Mouse (Mus musculus) olfactory bulb, adult 2 months (tissue): ENCODE results near the gene Crebzf. TPM values are rescaled to one million over a fixed set of nuclear protein-coding genes. Genes with fewer than 3 reads are reported as not detected.

Source experiments
- H3K27ac ChIP-seq: fragments of 200-500 bp; 2 replicates; pipeline ENCODE4 v1.5.1; 2012; ENCODE audit warnings: low read depth, low read length; ENCODE audit not compliant: insufficient read depth
- H3K4me1 ChIP-seq: fragments of 200-500 bp; 2 replicates; pipeline ENCODE4 v1.6.1; 2012; ENCODE audit warnings: low read length; ENCODE audit not compliant: control insufficient read depth, insufficient read depth
- H3K4me3 ChIP-seq: fragments of 200-500 bp; 2 replicates; pipeline ENCODE4 v1.5.1; 2012; ENCODE audit warnings: mild to moderate bottlenecking, low read depth, low read length, moderate library complexity; ENCODE audit not compliant: insufficient read depth
- CTCF ChIP-seq: fragments of 200-500 bp; IDR thresholded peaks from 2 replicates; pipeline ENCODE4 v1.5.1; 2012; ENCODE audit warnings: low read depth, mild to moderate bottlenecking, low read length, moderate library complexity; ENCODE audit not compliant: insufficient read depth
- POLR2A ChIP-seq: fragments of 200-500 bp; IDR thresholded peaks from 2 replicates; pipeline ENCODE4 v1.6.1; 2012; ENCODE audit warnings: mild to moderate bottlenecking, low read depth, low read length, moderate library complexity; ENCODE audit not compliant: insufficient read depth
- WGBS: fragments of 180-500 bp; shearing (Covaris S2); methylation state at CpG from one replicate; pipeline ENCODE4 v1.1.7; 2018; 5-methylcytosine and 5-hydroxymethylcytosine counted together
- polyA plus RNA-seq: library from polyadenylated mRNA; stranded (reverse); fragments of >200 nt; gene quantifications from 2 replicates; pipeline ENCODE4 v1.2.4, GENCODE M21; 2012; ENCODE audit warnings: low replicate concordance; ENCODE audit not compliant: missing spikeins, insufficient read depth, insufficient read length

The Crebzf gene
- polyA plus RNA-seq, 1 experiment = not detected

GRCm38 (mm10) chr7:90443101-90444091, 867 bp downstream of the Crebzf start:
- Histone ChIP-seq H3K4me1 (no peaks in the 10 kb centered on the region), H3K27ac (peak overlapping the region; percentile 72), H3K4me3 (peak overlapping the region; percentile 82)
- WGBS = 1% methylated on average over 123 of the region's 123 CpGs
- TF ChIP-seq CTCF (no peak), POLR2A (no peak)

DNA sequence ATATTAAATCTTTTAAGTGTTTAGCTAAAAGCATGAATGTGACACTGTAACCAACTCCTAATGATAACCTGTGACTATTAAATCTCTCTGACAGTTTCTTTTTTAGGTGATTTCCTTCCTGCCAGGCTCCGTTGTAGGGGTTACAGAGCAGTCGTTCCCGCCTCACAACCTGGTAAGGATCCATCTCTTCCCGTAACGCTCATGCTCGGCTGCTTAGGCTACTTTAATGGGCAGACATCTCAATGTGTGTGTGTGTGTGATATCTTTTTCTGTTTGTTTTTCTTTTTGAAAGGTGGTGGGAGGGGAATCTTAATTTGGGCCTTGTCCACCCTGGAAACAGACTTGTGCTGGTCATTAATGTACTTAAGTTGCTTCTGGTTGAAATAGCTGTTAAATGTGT, 1.7 kb downstream of the Crebzf start:
- H3K4me3 ChIP-seq = peak overlapping the region; percentile 82
- WGBS = under 1% methylated on average over 6 of the region's 6 CpGs

DNA sequence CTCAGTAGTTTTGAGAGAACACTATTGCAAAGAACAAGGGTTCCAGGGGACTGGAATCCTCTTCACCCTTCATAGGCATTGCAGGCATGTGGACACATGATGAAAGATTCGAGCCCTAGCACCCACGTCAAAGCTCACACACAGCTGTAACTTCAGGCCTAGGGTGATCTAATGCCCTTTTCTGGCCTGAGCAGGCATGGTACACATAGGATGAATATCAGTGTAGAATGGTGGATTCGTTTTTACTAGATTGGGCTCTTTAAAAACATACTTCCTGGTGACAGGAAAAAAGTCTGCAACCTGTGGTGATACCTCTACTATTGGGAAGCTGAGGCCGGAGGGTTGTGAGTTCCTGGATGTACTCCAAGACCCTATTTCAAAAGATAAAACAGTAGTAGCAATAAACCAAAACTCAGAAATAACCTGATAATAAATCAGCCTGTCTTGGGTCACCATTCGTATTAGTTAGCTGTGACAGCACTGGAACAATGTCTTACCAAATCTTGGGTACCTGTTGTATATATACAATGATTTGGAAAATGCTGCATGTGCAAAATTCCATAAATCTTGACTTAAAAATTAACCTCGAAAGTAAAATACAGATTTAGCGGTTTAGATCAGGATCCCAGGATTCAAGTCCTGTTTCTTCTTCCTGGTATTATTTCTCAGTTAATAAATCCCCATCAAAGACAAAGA, 13.8 kb downstream of the Crebzf start:
- WGBS = 12% methylated on average over 7 of the region's 7 CpGs
- Histone ChIP-seq H3K4me1 (peaks cover 3% of the 10 kb centered on the region; the same call in 1 of the 2 replicates), H3K27ac (no peak overlapping the region), H3K4me3 (peak overlapping the region; percentile 70)
- TF ChIP-seq POLR2A = no peak
- no peak for TF ChIP-seq CTCF

More for the DNA sequence above, 1.7 kb downstream of the Crebzf start:
- Histone ChIP-seq H3K27ac (0 out of 2 replicates have a peak overlapping the region, but pooled peaks have one; percentile 7), H3K4me1 (no peaks in the 10 kb centered on the region)
- TF ChIP-seq POLR2A = no peak

GRCm38 (mm10) chr7:90456845-90457468, 14.4 kb downstream of the Crebzf start, which contains the start of gene Tmem126a:
Gene Tmem126a, minus strand, starts transcription at chr7:90457229.
- WGBS = under 1% methylated on average over 41 of the region's 41 CpGs
- H3K27ac ChIP-seq = peak within 1 kb of the TSS; percentile 72
- TF ChIP-seq POLR2A (no peak; the same call in none of the 2 replicates), CTCF (peak; percentile 60)
- peak within 1 kb of the TSS; percentile 70 for H3K4me3 ChIP-seq
- H3K4me1 ChIP-seq = peaks cover 3% of the 10 kb centered on the region; the same call in 1 of the 2 replicates

DNA sequence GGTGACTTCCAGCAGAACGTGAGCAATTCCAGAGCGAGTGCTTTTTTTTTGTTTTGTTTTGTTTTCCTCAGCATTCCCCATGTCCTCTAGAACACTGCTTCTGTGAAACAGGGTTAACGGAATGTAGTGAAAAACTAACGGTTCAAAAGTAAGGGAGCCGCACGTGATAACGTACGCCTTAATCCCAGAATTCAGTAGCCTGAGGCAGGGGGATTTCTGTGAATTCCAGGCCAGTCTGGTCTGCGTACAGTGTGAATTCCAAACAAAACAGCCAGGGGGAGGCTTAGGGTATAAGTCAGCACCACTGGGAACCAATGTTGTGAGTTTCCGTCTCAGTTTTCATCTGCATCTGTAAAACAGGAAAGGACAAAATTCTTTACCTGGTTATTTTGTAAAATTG, 15.0 kb downstream of the Crebzf start:
- Histone ChIP-seq H3K27ac (peak overlapping the region; percentile 72), H3K4me1 (peaks cover 3% of the 10 kb centered on the region; the same call in 1 of the 2 replicates), H3K4me3 (peak overlapping the region; percentile 70)
- WGBS = 2% methylated on average over 10 of the region's 10 CpGs
- no peak for TF ChIP-seq CTCF

- Histone ChIP-seq H3K4me3 (no peak overlapping the region), H3K27ac (no peak overlapping the region), H3K4me1 (peaks cover 3% of the 10 kb centered on the region; the same call in 1 of the 2 replicates)
- no peak for TF ChIP-seq CTCF
- TF ChIP-seq POLR2A = no peak
- 72% methylated on average over 10 of the region's 10 CpGs for WGBS
Measured at GRCm38 (mm10) chr7:90460330-90460729, 17.8 kb downstream of the Crebzf start.

GRCm38 (mm10) chr7:90460930-90461329, 18.4 kb downstream of the Crebzf start:
- Histone ChIP-seq H3K4me1 (peaks cover 3% of the 10 kb centered on the region; the same call in 1 of the 2 replicates), H3K27ac (no peak overlapping the region), H3K4me3 (no peak overlapping the region)
- 20% methylated on average over 14 of the region's 14 CpGs for WGBS
- no peak for TF ChIP-seq CTCF

DNA sequence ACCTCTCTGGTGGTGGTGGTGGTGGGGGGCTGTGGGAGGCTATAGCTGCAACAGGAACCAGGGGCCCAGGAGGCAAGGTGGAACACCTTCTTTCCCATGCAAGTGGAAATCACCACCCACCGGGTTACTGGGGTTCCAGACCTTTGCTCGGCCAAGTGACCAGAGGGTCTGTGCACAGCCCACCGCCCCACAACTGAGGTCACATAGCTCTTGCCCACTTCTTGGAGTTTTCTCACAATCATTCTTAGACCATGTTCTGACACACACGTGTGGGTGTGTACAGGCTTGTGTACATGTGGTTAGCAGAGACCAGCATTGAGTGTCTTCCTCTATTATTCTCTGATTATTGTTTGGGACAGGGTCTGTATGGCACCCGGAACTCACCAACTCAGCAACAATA, 18.9 kb downstream of the Crebzf start:
- no peak for TF ChIP-seq CTCF
- no peak for TF ChIP-seq POLR2A
- no peak overlapping the region for H3K27ac ChIP-seq
- peaks cover 3% of the 10 kb centered on the region; the same call in 1 of the 2 replicates for H3K4me1 ChIP-seq
- H3K4me3 ChIP-seq = no peak overlapping the region
- 93% methylated on average over 5 of the region's 5 CpGs for WGBS

GRCm38 (mm10) chr7:90473511-90473910, 31.0 kb downstream of the Crebzf start:
- Histone ChIP-seq H3K4me1 (no peaks in the 10 kb centered on the region), H3K4me3 (no peak overlapping the region), H3K27ac (no peak overlapping the region)
- TF ChIP-seq CTCF (no peak), POLR2A (no peak)
- 68% methylated on average over 2 of the region's 2 CpGs for WGBS
